Mouse (Mus musculus) stomach, postnatal 0 days (tissue): Measurements from ENCODE around the gene Nfkb1.

Experiments
- CTCF ChIP-seq: IDR thresholded peaks from 2 replicates; pipeline ENCODE4 v1.5.1; 2016; ENCODE audit warnings: antibody characterized with exemption, low read depth, mild to moderate bottlenecking, moderate library complexity
- EP300 ChIP-seq: optimal IDR thresholded peaks from 2 replicates; pipeline ENCODE3; 2016; ENCODE audit warnings: antibody characterized with exemption

DNA sequence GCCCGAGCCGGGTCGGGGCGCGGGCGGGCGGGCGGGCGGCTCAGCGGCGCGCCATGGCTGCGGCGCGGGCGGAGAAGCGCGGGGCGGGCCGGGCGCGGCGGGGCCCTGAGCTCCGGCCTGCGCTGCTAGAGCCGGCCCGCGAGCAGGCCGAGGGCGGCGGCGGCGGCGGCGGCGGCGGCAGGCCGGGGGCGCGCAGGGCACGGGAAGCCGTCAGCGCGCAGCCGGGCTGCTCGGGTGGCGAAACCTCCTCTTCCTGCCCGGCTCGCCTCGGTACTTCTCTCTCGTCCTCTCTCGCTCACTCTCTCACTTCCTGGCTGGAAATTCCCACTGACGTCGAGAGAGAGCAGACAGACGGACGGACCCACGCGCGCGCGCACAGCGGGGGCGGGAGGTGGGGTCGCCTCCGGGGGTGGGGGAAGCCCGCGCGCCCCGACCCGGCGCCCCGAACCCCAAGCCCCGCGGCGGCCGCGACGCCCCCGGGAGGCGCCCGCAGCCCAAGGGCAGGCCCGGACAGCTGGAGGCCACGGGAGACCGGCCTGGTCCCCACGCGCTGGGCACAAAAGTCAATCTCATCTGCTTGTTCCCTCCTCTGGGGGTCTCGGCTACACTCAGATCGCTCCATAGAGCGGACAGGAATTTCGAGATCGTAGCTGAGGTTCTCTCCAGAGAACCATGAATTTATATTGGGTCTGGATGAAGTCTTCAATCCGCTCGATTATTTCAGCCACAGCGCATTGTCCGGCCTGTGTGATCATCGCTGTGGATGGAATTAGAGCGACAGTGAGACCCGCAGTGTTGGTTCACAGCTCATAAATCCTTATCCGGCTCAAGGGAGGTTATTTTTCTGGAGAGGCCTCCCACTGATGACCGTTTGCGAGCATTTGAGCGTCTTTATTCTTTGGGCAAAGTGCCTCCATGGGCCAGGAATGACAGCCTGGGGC, at the start of gene Nfkb1:
- 0 out of 2 replicates have a peak, but pooled peaks have one; percentile 2 for TF ChIP-seq CTCF
- TF ChIP-seq EP300: no peak
